Mouse (Mus musculus): Measurements from ENCODE around the gene Hltf. TPM values are rescaled to one million over a fixed set of nuclear protein-coding genes. Genes with fewer than 3 reads are reported as not detected.
A peak's percentile ranks its signal among the peaks of the same experiment; 100 is the strongest.
"Not testable (repeated sequence)": the region's sequence is repeated elsewhere in the genome, so short reads cannot be mapped to it uniquely, and the experiment has no call there.

Hltf gene
- not detected in 2 replicates for polyA plus RNA-seq (2012; ENCODE audit: insufficient read depth, insufficient read length, low replicate concordance, missing spikeins)

- under 1% methylated on average over 52 of the region's 54 CpGs for WGBS
- Histone ChIP-seq H3K27ac (ENCODE audit: insufficient read depth, low read depth, low read length) (peak within 1 kb of the TSS; percentile 88), H3K4me3 (ENCODE audit: insufficient read depth, low read depth, low read length) (peak within 1 kb of the TSS; percentile 97), H3K4me1 (ENCODE audit: control insufficient read depth, insufficient read depth, low read length) (no peaks in the 10 kb centered on the region)
- TF ChIP-seq CTCF (IDR thresholded peaks at IDR 0.05; ENCODE audit: insufficient read depth, low read depth, low read length) (no peak), POLR2A (IDR thresholded peaks at IDR 0.05; ENCODE audit: insufficient read depth, low read depth, low read length) (no peak)
Measured at GRCm38 (mm10) chr3:20057306-20058196, at the start of gene Hltf. Gene Hltf, plus strand, starts transcription at chr3:20057811.

- H3K27ac ChIP-seq (ENCODE audit: insufficient read depth, low read depth, low read length): no peak overlapping the region
- WGBS: 89% methylated on average over 9 of the region's 9 CpGs
- no peak for TF ChIP-seq POLR2A (IDR thresholded peaks at IDR 0.05; ENCODE audit: insufficient read depth, low read depth, low read length)
- TF ChIP-seq CTCF (IDR thresholded peaks at IDR 0.05; ENCODE audit: insufficient read depth, low read depth, low read length): no peak
- H3K4me1 ChIP-seq (ENCODE audit: control insufficient read depth, insufficient read depth, low read length): no peaks in the 10 kb centered on the region
- no peak overlapping the region for H3K4me3 ChIP-seq (ENCODE audit: insufficient read depth, low read depth, low read length)
Measured at GRCm38 (mm10) chr3:20010464-20010863, 47.1 kb upstream of the Hltf start.

DNA sequence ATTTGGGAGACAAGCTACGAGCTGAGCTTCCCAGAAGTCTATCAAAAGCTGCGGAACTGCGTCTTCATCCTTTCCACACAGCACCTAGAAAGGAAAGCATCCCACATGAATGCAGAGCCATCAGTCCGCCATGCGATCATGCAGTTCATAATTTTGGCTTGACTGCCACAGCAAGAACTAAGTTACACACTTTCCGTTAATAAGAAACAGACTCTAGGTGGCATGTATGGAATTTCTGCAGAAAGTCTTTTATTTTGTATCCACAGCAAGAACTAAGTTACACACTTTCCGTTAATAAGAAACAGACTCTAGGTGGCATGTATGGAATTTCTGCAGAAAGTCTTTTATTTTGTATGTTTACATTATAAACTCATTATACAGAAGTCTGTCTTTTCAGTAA, 46.7 kb upstream of the Hltf start:
- 91% methylated on average over 7 of the region's 7 CpGs for WGBS

GRCm38 (mm10) chr3:20014454-20014853, 43.2 kb upstream of the Hltf start:
- TF ChIP-seq POLR2A (IDR thresholded peaks at IDR 0.05; ENCODE audit: insufficient read depth, low read depth, low read length) (no peak), CTCF (IDR thresholded peaks at IDR 0.05; ENCODE audit: insufficient read depth, low read depth, low read length) (no peak)
- 98% methylated on average over 2 of the region's 2 CpGs for WGBS

More for the DNA sequence above, 46.7 kb upstream of the Hltf start:
- not testable (repeated sequence) for H3K4me1 ChIP-seq (ENCODE audit: control insufficient read depth, insufficient read depth, low read length); H3K27ac ChIP-seq (ENCODE audit: insufficient read depth, low read depth, low read length); H3K4me3 ChIP-seq (ENCODE audit: insufficient read depth, low read depth, low read length)

DNA sequence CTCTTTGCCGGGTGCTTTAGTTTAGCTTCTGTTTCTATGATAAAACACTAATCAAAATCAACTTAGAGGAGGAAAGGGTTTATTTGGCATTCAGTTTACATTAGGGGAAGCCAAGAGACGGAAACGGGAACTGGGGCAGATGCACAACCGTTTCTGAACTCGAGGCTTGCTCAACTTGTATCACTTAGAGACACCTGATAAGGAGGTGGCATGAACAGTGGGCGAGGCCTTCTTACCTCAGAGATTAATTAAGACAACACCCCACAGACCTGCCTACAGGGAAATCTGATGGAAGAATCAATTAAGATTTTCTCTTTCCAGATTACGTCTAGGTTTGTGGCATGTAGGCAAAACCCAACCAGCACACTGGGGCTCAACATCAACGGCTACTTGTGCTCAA, 39.5 kb upstream of the Hltf start:
- TF ChIP-seq POLR2A (IDR thresholded peaks at IDR 0.05; ENCODE audit: insufficient read depth, low read depth, low read length): no peak
- TF ChIP-seq CTCF (IDR thresholded peaks at IDR 0.05; ENCODE audit: insufficient read depth, low read depth, low read length): no peak
- Histone ChIP-seq H3K4me1 (ENCODE audit: control insufficient read depth, insufficient read depth, low read length) (no peaks in the 10 kb centered on the region), H3K4me3 (ENCODE audit: insufficient read depth, low read depth, low read length) (no peak overlapping the region), H3K27ac (ENCODE audit: insufficient read depth, low read depth, low read length) (no peak overlapping the region)
- 92% methylated on average over 8 of the region's 8 CpGs for WGBS

More at GRCm38 (mm10) chr3:20014454-20014853, 43.2 kb upstream of the Hltf start:
- H3K27ac ChIP-seq (ENCODE audit: insufficient read depth, low read depth, low read length): no peak overlapping the region
- H3K4me1 ChIP-seq (ENCODE audit: control insufficient read depth, insufficient read depth, low read length): no peaks in the 10 kb centered on the region
- no peak overlapping the region for H3K4me3 ChIP-seq (ENCODE audit: insufficient read depth, low read depth, low read length)

DNA sequence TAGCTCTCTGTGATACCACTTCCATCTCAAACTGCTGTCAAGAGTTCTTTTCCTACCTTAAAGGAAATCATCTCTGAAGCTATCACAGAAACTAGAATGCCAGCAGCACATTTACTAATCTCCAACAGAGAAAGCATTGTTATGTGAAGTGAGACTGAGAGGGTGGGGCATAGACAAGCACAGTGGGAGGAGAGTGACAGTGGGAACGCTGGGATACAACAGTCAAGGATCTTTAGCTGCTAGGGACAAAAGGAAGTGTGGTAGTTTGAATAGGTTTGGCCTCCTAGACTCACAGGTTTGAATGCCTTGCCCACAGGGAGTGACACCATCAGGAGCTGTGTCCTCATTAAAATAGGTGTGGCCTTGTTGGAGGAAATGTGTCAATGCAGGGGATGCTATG, 33.8 kb upstream of the Hltf start:
- 42% methylated on average over 1 of the region's 1 CpGs for WGBS

DNA sequence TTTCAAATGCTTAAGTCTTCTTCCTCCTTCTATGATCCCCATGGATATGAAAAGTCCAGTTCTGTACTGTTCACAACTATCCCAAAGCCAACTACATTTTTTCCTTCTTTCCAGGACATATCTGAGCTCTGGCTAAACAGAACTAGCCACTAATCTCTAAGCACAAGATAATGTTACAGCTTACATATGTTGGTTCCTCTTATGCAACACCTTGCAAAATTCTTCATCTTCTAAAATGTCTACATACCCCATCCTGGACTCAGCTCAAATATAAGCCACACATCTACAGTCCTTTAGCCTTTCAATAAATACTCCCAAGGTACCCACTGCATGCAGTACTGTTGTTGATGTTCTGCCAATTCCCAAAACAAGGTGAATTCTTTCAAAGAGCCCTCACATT, 31.1 kb upstream of the Hltf start:
- no peaks in the 10 kb centered on the region for H3K4me1 ChIP-seq (ENCODE audit: control insufficient read depth, insufficient read depth, low read length)
- H3K27ac ChIP-seq (ENCODE audit: insufficient read depth, low read depth, low read length): no peak overlapping the region
- H3K4me3 ChIP-seq (ENCODE audit: insufficient read depth, low read depth, low read length): no peak overlapping the region
- TF ChIP-seq POLR2A (IDR thresholded peaks at IDR 0.05; ENCODE audit: insufficient read depth, low read depth, low read length) (no peak), CTCF (IDR thresholded peaks at IDR 0.05; ENCODE audit: insufficient read depth, low read depth, low read length) (no peak)

More for the DNA sequence above, 33.8 kb upstream of the Hltf start:
- Histone ChIP-seq H3K4me3 (ENCODE audit: insufficient read depth, low read depth, low read length) (no peak overlapping the region), H3K4me1 (ENCODE audit: control insufficient read depth, insufficient read depth, low read length) (no peaks in the 10 kb centered on the region), H3K27ac (ENCODE audit: insufficient read depth, low read depth, low read length) (no peak overlapping the region)
- TF ChIP-seq POLR2A (IDR thresholded peaks at IDR 0.05; ENCODE audit: insufficient read depth, low read depth, low read length): no peak
- TF ChIP-seq CTCF (IDR thresholded peaks at IDR 0.05; ENCODE audit: insufficient read depth, low read depth, low read length): no peak

DNA sequence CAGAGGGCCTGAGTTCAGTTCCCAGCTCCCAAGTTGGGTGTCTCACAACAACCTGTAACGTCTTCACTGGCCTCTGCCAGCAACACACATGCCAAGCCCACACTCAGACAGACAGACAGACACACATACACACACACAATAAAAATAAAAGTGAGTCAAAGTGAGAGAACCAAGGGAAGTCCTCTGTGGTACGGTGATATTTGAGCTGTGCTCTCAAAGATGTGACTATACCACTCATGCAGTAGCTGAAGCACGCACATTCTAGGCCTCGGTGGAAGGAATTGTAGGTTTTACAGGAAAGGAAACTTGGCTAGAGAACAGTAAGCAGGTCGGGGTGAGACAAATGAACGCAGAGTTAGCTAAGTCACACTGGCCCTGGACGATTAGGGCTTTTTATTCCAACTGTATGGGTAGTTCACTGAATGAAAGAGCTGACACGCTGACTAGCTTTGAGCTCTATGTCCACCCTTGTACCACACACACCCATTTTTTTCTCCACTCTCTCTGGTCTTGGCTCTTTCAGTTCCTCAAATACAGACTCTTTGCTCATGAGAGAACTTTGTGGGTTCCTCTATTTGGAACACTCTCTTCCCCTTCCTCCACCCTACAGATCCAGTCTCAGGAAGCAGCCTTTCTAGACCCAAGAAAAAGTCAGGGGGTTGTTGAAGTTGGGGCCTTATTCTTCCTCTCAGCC, 30.5 kb upstream of the Hltf start:
- H3K4me1 ChIP-seq (ENCODE audit: control insufficient read depth, insufficient read depth, low read length): no peaks in the 10 kb centered on the region
- TF ChIP-seq CTCF (IDR thresholded peaks at IDR 0.05; ENCODE audit: insufficient read depth, low read depth, low read length) (no peak), POLR2A (IDR thresholded peaks at IDR 0.05; ENCODE audit: insufficient read depth, low read depth, low read length) (no peak)
- WGBS: 85% methylated on average over 8 of the region's 8 CpGs
- no peak overlapping the region for H3K27ac ChIP-seq (ENCODE audit: insufficient read depth, low read depth, low read length)
- H3K4me3 ChIP-seq (ENCODE audit: insufficient read depth, low read depth, low read length): no peak overlapping the region

- 87% methylated on average over 5 of the region's 5 CpGs for WGBS
- TF ChIP-seq CTCF (IDR thresholded peaks at IDR 0.05; ENCODE audit: insufficient read depth, low read depth, low read length): no peak
- TF ChIP-seq POLR2A (IDR thresholded peaks at IDR 0.05; ENCODE audit: insufficient read depth, low read depth, low read length): no peak
- Histone ChIP-seq H3K27ac (ENCODE audit: insufficient read depth, low read depth, low read length) (no peak overlapping the region), H3K4me3 (ENCODE audit: insufficient read depth, low read depth, low read length) (no peak overlapping the region), H3K4me1 (ENCODE audit: control insufficient read depth, insufficient read depth, low read length) (no peaks in the 10 kb centered on the region)
Measured at GRCm38 (mm10) chr3:20027788-20028187, 29.8 kb upstream of the Hltf start.
